Mouse (Mus musculus) liver, postnatal 0 days (tissue): ENCODE measurements at regions not wholly inside any gene's neighbourhood (a gene's known extent, or its start where the extent isn't known, plus 50 kb on each side); places are given as distances from the start of the nearest gene placed in this dataset.

Source experiments
- CTCF ChIP-seq: sonication (generic); IDR thresholded peaks from 2 replicates; pipeline ENCODE4 v1.5.1; 2016; ENCODE audit warnings: antibody characterized with exemption, low read depth
- EP300 ChIP-seq: IDR thresholded peaks from 2 replicates; pipeline ENCODE4 v1.6.1; 2016; ENCODE audit warnings: antibody characterized with exemption, low read depth, mild to moderate bottlenecking

- TF ChIP-seq CTCF (no peak), EP300 (no peak)
These were observed 215.3 kb downstream of the Mreg start for GRCm38 (mm10) chr1:71996828-71997227.
